8 mouse cellular contexts compared by ENCODE assay signal in genomic region chr7:68302586-68303433, GRCm38 (mm10). TPM values are rescaled to one million over a fixed set of nuclear protein-coding genes. Genes with fewer than 3 reads are reported as not detected.
DNase-seq lines count a peak whose midpoint lies in the region; ATAC-seq lines count a peak whose summit lies in the region.

No protein-coding gene starts in this region.

- DNase-seq in adipocyte (ENCODE audit: low spot score), result peak; percentile 59
- peak; percentile 90 for DNase-seq in embryo, embryonic 10 days (ENCODE audit: low spot score)
- peak; percentile 69 for DNase-seq in gastrocnemius, postnatal 14 days
- DNase-seq in left cerebral cortex, postnatal 14 days (ENCODE audit: low spot score in 2 of 2), result peak; percentile 52 to 75
- peak; percentile 23 to 28 for DNase-seq in right cerebral cortex, postnatal 36 days (ENCODE audit: low spot score in 2 of 2)
- DNase-seq in urinary bladder, postnatal 4 days (ENCODE audit: low spot score in 2 of 2), result peak; percentile 59 to 70

- ATAC-seq in inflammation-experienced regulatory T-cells, adult 6 months, result peak; percentile 47
- peak; percentile 97 for ATAC-seq in megakaryocyte-erythroid progenitor cell, adult 5-6 weeks (replicated peaks; ENCODE audit: low FRiP score, low TSS enrichment, poor library complexity, severe bottlenecking)

- intact Hi-C loops in gastrocnemius, postnatal 14 days (cut with DNase I; ENCODE audit: low total_unique reads), result loop anchor here (10.0 kb wide), 4 partner anchors 52 to 498 kb away; no protein-coding TSS in a partner anchor
- intact Hi-C loops in left cerebral cortex, postnatal 14 days (cut with DNase I), result loop anchor here (5.0 to 10.0 kb wide), 4 partner anchors 138 to 511 kb away; partner anchors contain the start of gene Igf1r

RNA-seq across cellular contexts. Expression of gene Fam169b, which starts 29.2 kb away (rescaled TPM):
- total RNA-seq in gastrocnemius, postnatal 14 days (2021), result under 1 TPM; 0.29 to 0.51 TPM
- polyA plus RNA-seq in inflammation-experienced regulatory T-cells, adult 6 months (2017; shearing (Covaris generic)), result 100 to 1,000 TPM in 2 of 3 experiments, 10 to 100 TPM in 1; 45.3 to 127 (median 108) TPM
- 1 to 10 TPM in 1 of 2 experiments, under 1 TPM in 1; 0.42 to 1.1 TPM for total RNA-seq in left cerebral cortex, postnatal 14 days (2021)
- 0.87 and 1.9 TPM in 2 replicates for total RNA-seq in megakaryocyte-erythroid progenitor cell, adult 5-6 weeks (2014; fragmentation: Nextera tagmentation)
- total RNA-seq in megakaryocyte-erythroid progenitor cell, adult 5-6 weeks (2017), result 0.23 TPM in 1 of 2 replicates, not detected in the other

RNA-seq across cellular contexts. Expression of gene Pgpep1l, which starts 38.8 kb away (rescaled TPM):
- total RNA-seq in gastrocnemius, postnatal 14 days (2021), result 1 to 10 TPM; 8.4 to 9.2 TPM
- 1 to 10 TPM in 2 of 3 experiments, under 1 TPM in 1; 0.98 to 6.9 (median 4.2) TPM for polyA plus RNA-seq in inflammation-experienced regulatory T-cells, adult 6 months (2017; shearing (Covaris generic))
- total RNA-seq in left cerebral cortex, postnatal 14 days (2021), result under 1 TPM in 1 of 2 experiments, not detected in 1; 0.44 TPM
- not detected in 2 replicates for total RNA-seq in megakaryocyte-erythroid progenitor cell, adult 5-6 weeks (2014; fragmentation: Nextera tagmentation)
- total RNA-seq in megakaryocyte-erythroid progenitor cell, adult 5-6 weeks (2017), result not detected in 2 replicates

Comparison
In these comparisons a context has a peak if more than half of its experiments do, and no peak if none do; other contexts are left out.
1. Peak in every context shown above with its lines: DNase-seq and ATAC-seq.
2. DNase-seq: peak in every context shown above with its lines; median percentile 90 in embryo, embryonic 10 days; 69 in gastrocnemius, postnatal 14 days; 64 in urinary bladder, postnatal 4 days; 64 in left cerebral cortex, postnatal 14 days; 59 in adipocyte; 26 in right cerebral cortex, postnatal 36 days.
3. RNA of gene Pgpep1l, which starts 38.8 kb away (total RNA-seq): 8.4 to 9.2 TPM in gastrocnemius, postnatal 14 days; 0.44 TPM in left cerebral cortex, postnatal 14 days and not detected in megakaryocyte-erythroid progenitor cell, adult 5-6 weeks; every median in the first group is over 4 times any median in the second.